Mouse (Mus musculus) lung, embryonic 14.5 days (tissue): ENCODE results near the gene Tspan9. TPM values are rescaled to one million over a fixed set of nuclear protein-coding genes. Genes with fewer than 3 reads are reported as not detected.

Experiments used
- ATAC-seq: fragments of 200-750 bp; cut with Nextera tagmentation; 2 replicates; pipeline ENCODE4 v1.8.0; 2017; ENCODE audit warnings: mild to moderate bottlenecking, moderate TSS enrichment, moderate library complexity; ENCODE audit not compliant: insufficient read depth
- DNase-seq: peaks from one replicate; pipeline ENCODE4 v3.0.0-alpha.2; 2015
- H3K27ac ChIP-seq: fragments of 300-500 bp; sonication (generic); 2 replicates; pipeline ENCODE4 v1.5.1; 2014; ENCODE audit warnings: low read depth, mild to moderate bottlenecking, moderate library complexity
- H3K27me3 ChIP-seq: fragments of 300-500 bp; sonication (generic); 2 replicates; pipeline ENCODE4 v1.6.1; 2014; ENCODE audit warnings: low read length, control low read depth; ENCODE audit not compliant: insufficient read depth
- H3K36me3 ChIP-seq: fragments of 300-500 bp; sonication (generic); 2 replicates; pipeline ENCODE4 v1.6.1; 2014; ENCODE audit warnings: control low read depth; ENCODE audit not compliant: insufficient read depth
- H3K4me1 ChIP-seq: fragments of 300-500 bp; sonication (generic); 2 replicates; pipeline ENCODE4 v1.6.1; 2014; ENCODE audit warnings: antibody characterized with exemption, control low read depth; ENCODE audit not compliant: insufficient read depth
- H3K4me2 ChIP-seq: fragments of 300-500 bp; sonication (generic); 2 replicates; pipeline ENCODE4 v1.6.1; 2014; ENCODE audit warnings: mild to moderate bottlenecking
- H3K4me3 ChIP-seq: fragments of 300-500 bp; sonication (generic); 2 replicates; pipeline ENCODE4 v1.5.1; 2014; ENCODE audit warnings: low read depth, low read length
- H3K9ac ChIP-seq: fragments of 300-500 bp; sonication (generic); 2 replicates; pipeline ENCODE4 v1.6.1; 2014
- H3K9me3 ChIP-seq: fragments of 300-500 bp; sonication (generic); 2 replicates; pipeline ENCODE4 v1.6.1; 2016; ENCODE audit warnings: low read depth, low read length, control low read depth
- CTCF ChIP-seq: IDR thresholded peaks from 2 replicates; pipeline ENCODE4 v1.5.1; 2016; ENCODE audit warnings: antibody characterized with exemption, low read depth
- WGBS: fragments of 180-500 bp; shearing (Covaris S2); extraction: QIAGEN DNeasy Blood & Tissue Kit; methylation state at CpG from one replicate; pipeline ENCODE4 v1.1.7; 2014; 5-methylcytosine and 5-hydroxymethylcytosine counted together
- polyA plus RNA-seq: library from polyadenylated mRNA; unstranded; fragments of >200 nt; fragmentation: Nextera tagmentation; extraction: Ambion mirVana; gene quantifications from 2 replicates; pipeline ENCODE4 v1.2.1, GENCODE M21; 2014

The Tspan9 gene
- polyA plus RNA-seq, 1 experiment from 2014 or later = 118 TPM

DNA sequence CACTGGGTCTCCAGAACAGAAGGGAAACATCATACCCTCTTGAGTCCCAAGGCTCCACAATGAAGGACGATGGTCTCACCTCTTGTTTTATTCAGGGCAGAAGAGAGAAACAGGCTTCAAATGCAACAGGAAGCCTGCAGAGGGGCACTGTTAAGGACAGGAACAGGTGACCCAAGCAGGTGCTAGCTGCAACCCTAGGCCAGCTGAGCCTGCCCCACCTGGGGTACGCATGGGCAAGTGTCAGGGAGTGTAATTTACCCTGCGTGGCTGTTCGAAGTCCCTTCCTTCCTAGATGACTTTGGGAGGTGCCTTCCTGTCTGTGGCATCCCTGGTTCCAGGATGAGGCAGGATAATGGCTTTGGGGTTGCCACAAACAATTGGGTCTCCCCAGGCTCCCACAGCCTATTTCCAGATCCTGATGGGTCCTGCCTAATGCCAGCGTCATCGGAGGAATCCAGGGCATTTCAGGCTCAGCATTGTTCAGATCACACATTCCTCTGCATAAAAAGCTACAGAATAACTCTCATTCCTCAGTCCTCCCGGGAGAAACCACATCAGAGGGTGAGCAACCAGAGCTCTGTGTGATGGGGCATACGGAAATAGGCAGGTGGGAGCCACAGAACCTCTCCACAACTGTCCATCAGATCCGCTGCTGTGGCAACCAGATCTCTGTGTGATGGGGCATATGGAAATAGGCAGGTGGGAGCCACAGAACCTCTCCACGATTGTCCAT is 90.2 kb downstream of the Tspan9 start:
- Histone ChIP-seq H3K27me3 (no peaks in the 10 kb centered on the region), H3K4me2 (no peak overlapping the region), H3K4me1 (no peaks in the 10 kb centered on the region), H3K9me3 (no peaks in the 10 kb centered on the region), H3K9ac (no peak overlapping the region), H3K36me3 (no peaks in the 10 kb centered on the region), H3K27ac (no peak overlapping the region), H3K4me3 (no peak overlapping the region)
- no peak for DNase-seq
- ATAC-seq = no peak
- TF ChIP-seq CTCF = no peak
- 62% methylated on average over 10 of the region's 10 CpGs for WGBS

GRCm38 (mm10) chr6:128047671-128048070 is 95.7 kb downstream of the Tspan9 start:
- ATAC-seq (no peak), DNase-seq (no peak)
- no peak overlapping the region for H3K4me3 ChIP-seq
- no peaks in the 10 kb centered on the region for H3K36me3 ChIP-seq
- H3K27ac ChIP-seq = no peak overlapping the region
- H3K4me1 ChIP-seq = no peaks in the 10 kb centered on the region
- H3K9me3 ChIP-seq = no peaks in the 10 kb centered on the region
- H3K9ac ChIP-seq = no peak overlapping the region
- TF ChIP-seq CTCF = no peak
- no peaks in the 10 kb centered on the region for H3K27me3 ChIP-seq
- no peak overlapping the region for H3K4me2 ChIP-seq
- 55% methylated on average over 7 of the region's 7 CpGs for WGBS

- Histone ChIP-seq H3K27ac (no peak overlapping the region), H3K27me3 (no peaks in the 10 kb centered on the region), H3K36me3 (no peaks in the 10 kb centered on the region), H3K9me3 (no peaks in the 10 kb centered on the region), H3K4me2 (no peak overlapping the region), H3K4me1 (no peaks in the 10 kb centered on the region; the same call in 1 of the 2 replicates), H3K4me3 (no peak overlapping the region), H3K9ac (no peak overlapping the region)
- no peak for TF ChIP-seq CTCF
- no peak for DNase-seq
- WGBS = 74% methylated on average over 8 of the region's 8 CpGs
- no peak for ATAC-seq
These were observed 96.2 kb downstream of the Tspan9 start for GRCm38 (mm10) chr6:128047239-128047638.

DNA sequence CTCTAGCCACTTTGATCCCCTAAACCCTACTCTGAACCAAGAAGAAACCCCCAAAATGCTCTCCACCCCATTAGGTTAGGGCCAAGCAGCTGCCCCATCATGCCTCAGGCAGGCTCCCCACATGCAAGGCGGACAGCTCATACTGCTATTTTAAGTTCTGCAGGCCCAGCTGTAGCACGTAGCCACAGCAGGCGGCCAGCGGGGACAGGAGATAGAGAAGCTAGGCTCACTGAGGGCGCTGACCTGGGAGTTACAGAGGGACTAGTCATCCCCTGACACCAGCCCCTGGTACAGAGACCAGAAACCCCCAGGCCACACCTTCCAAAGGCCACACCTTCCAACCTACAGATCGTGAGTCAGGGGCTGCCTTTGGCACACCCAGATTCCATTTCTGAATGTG is 96.6 kb downstream of the Tspan9 start:
- Histone ChIP-seq H3K4me2 (no peak overlapping the region), H3K27ac (no peak overlapping the region), H3K36me3 (no peaks in the 10 kb centered on the region), H3K9ac (no peak overlapping the region), H3K27me3 (no peaks in the 10 kb centered on the region), H3K9me3 (no peaks in the 10 kb centered on the region), H3K4me3 (no peak overlapping the region), H3K4me1 (peaks cover 2% of the 10 kb centered on the region; the same call in 1 of the 2 replicates)
- DNase-seq = no peak
- WGBS = 59% methylated on average over 6 of the region's 6 CpGs
- TF ChIP-seq CTCF = no peak
- no peak for ATAC-seq

GRCm38 (mm10) chr6:128044691-128045090 is 98.7 kb downstream of the Tspan9 start:
- H3K4me1 ChIP-seq = peaks cover 4% of the 10 kb centered on the region; the same call in 1 of the 2 replicates
- ATAC-seq (no peak), DNase-seq (peak; percentile 29)
- H3K36me3 ChIP-seq = no peaks in the 10 kb centered on the region
- 56% methylated on average over 10 of the region's 10 CpGs for WGBS
- no peak for TF ChIP-seq CTCF
- H3K9ac ChIP-seq = no peak overlapping the region
- no peak overlapping the region for H3K27ac ChIP-seq
- no peaks in the 10 kb centered on the region for H3K9me3 ChIP-seq
- no peak overlapping the region for H3K4me2 ChIP-seq
- no peak overlapping the region for H3K4me3 ChIP-seq
- no peaks in the 10 kb centered on the region for H3K27me3 ChIP-seq

DNA sequence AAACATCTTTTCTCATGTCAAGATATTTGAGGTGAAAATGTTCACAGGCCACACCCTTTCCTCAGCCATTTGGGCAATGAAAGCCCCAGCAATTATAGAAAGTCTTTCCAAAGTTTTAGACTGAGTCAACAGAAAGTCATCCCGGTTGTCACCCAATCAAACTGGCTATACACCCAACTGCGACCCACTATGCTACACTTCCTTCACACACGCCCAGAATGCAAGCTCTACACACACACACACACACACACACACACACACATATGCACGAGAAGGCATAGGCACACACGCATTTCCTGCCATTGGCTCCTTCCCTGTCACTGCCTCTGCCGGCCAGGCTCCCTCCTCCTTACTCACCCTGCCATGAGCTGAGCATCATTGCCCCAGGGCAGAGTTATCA is 99.9 kb downstream of the Tspan9 start:
- ATAC-seq = no peak
- Histone ChIP-seq H3K9ac (no peak overlapping the region), H3K27ac (no peak overlapping the region), H3K4me3 (no peak overlapping the region), H3K36me3 (no peaks in the 10 kb centered on the region), H3K4me2 (no peak overlapping the region), H3K9me3 (no peaks in the 10 kb centered on the region), H3K27me3 (no peaks in the 10 kb centered on the region), H3K4me1 (peaks cover 4% of the 10 kb centered on the region; the same call in 1 of the 2 replicates)
- WGBS = 61% methylated on average over 6 of the region's 6 CpGs
- no peak for TF ChIP-seq CTCF
- DNase-seq = no peak

DNA sequence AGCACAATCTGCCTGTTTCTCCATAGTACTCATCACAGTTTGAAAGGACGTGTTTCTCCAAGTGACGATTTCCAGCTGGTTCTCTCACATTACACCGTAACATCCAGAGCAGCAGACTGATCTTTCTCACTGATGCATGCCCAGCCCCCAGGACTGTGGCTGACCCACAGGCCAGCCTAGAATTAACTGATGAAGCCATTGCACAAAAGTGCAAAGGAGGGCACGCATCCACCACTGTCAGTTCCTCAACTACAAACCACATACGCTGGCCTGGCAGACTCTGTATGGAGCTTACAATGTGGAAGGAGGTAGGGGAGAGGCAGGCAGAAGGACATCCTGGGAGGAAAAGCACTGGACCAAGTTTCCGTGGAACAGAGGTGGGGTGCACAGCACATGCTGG is 101.6 kb downstream of the Tspan9 start:
- Histone ChIP-seq H3K4me3 (no peak overlapping the region), H3K27me3 (no peaks in the 10 kb centered on the region), H3K36me3 (no peaks in the 10 kb centered on the region), H3K4me2 (no peak overlapping the region), H3K27ac (no peak overlapping the region), H3K4me1 (peaks cover 4% of the 10 kb centered on the region; the same call in 1 of the 2 replicates), H3K9ac (no peak overlapping the region), H3K9me3 (no peaks in the 10 kb centered on the region)
- 42% methylated on average over 6 of the region's 6 CpGs for WGBS
- DNase-seq (peak; percentile 53), ATAC-seq (no peak)
- TF ChIP-seq CTCF = no peak
